Mouse (Mus musculus) bone marrow macrophage, adult 2 months (primary cell): ENCODE data around the gene Fuca1. TPM values are rescaled to one million over a fixed set of nuclear protein-coding genes. Genes with fewer than 3 reads are reported as not detected.
A peak's percentile ranks its signal among the peaks of the same experiment; 100 is the strongest.

Experiments used
- H3K27ac ChIP-seq: 2 replicates; pipeline ENCODE4 v1.5.1; 2012; ENCODE audit warnings: low read depth, low read length; ENCODE audit not compliant: insufficient read depth
- H3K4me1 ChIP-seq: 2 replicates; pipeline ENCODE4 v1.6.1; 2012; ENCODE audit warnings: low read length; ENCODE audit not compliant: control insufficient read depth, insufficient read depth
- H3K4me3 ChIP-seq: 2 replicates; pipeline ENCODE4 v1.5.1; 2012; ENCODE audit warnings: mild to moderate bottlenecking, low read length, moderate library complexity; ENCODE audit not compliant: insufficient read depth
- CTCF ChIP-seq: IDR thresholded peaks from 2 replicates; pipeline ENCODE4 v1.5.1; 2012; ENCODE audit warnings: low read depth, mild to moderate bottlenecking, low read length, moderate library complexity
- POLR2A ChIP-seq: IDR thresholded peaks from 2 replicates; pipeline ENCODE4 v1.6.1; 2012; ENCODE audit warnings: mild to moderate bottlenecking, low read depth, low read length, borderline replicate concordance
- polyA plus RNA-seq: library from polyadenylated mRNA; stranded (reverse); fragments of >200 nt; gene quantifications from 2 replicates; pipeline ENCODE4 v1.2.4, GENCODE M21; 2012; ENCODE audit not compliant: missing spikeins, insufficient read depth, insufficient read length

Fuca1 gene
- polyA plus RNA-seq, 1 experiment: 418 TPM

GRCm38 (mm10) chr4:135889146-135889883 is 31.2 kb upstream of the Fuca1 start:
- Histone ChIP-seq H3K27ac (no peak overlapping the region), H3K4me3 (no peak overlapping the region), H3K4me1 (peaks cover 6% of the 10 kb centered on the region)
- TF ChIP-seq POLR2A: no peak
- no peak for TF ChIP-seq CTCF

GRCm38 (mm10) chr4:135889884-135890283 is 30.7 kb upstream of the Fuca1 start:
- TF ChIP-seq POLR2A (no peak), CTCF (peak; percentile 90)
- Histone ChIP-seq H3K4me3 (no peak overlapping the region), H3K4me1 (peaks cover 9% of the 10 kb centered on the region), H3K27ac (no peak overlapping the region)

- Histone ChIP-seq H3K27ac (no peak overlapping the region), H3K4me3 (no peak overlapping the region), H3K4me1 (peaks cover 17% of the 10 kb centered on the region)
- TF ChIP-seq CTCF (no peak), POLR2A (no peak)
These were observed 29.0 kb upstream of the Fuca1 start for GRCm38 (mm10) chr4:135891539-135891938.

GRCm38 (mm10) chr4:135892884-135893283 is 27.7 kb upstream of the Fuca1 start:
- Histone ChIP-seq H3K27ac (no peak overlapping the region), H3K4me1 (peaks cover 30% of the 10 kb centered on the region), H3K4me3 (no peak overlapping the region)
- no peak for TF ChIP-seq POLR2A
- no peak for TF ChIP-seq CTCF

GRCm38 (mm10) chr4:135895071-135895571 is 25.4 kb upstream of the Fuca1 start, which contains the start of gene Cnr2:
Cnr2 (plus strand) TSS chr4:135895394.
- H3K4me1 ChIP-seq: peaks cover 46% of the 10 kb centered on the region
- peak within 1 kb of the TSS; percentile 82 for H3K27ac ChIP-seq
- TF ChIP-seq CTCF: no peak
- no peak for TF ChIP-seq POLR2A
- H3K4me3 ChIP-seq: peak within 1 kb of the TSS; percentile 57

- Histone ChIP-seq H3K4me3 (peak overlapping the region; percentile 57), H3K4me1 (peaks cover 48% of the 10 kb centered on the region), H3K27ac (peak overlapping the region; percentile 82)
- TF ChIP-seq POLR2A (no peak), CTCF (no peak)
These were observed 24.4 kb upstream of the Fuca1 start for GRCm38 (mm10) chr4:135896157-135896556.

GRCm38 (mm10) chr4:135898380-135899049 is 22.0 kb upstream of the Fuca1 start:
- Histone ChIP-seq H3K27ac (peak overlapping the region; percentile 89), H3K4me1 (peaks cover 53% of the 10 kb centered on the region), H3K4me3 (0 out of 2 replicates have a peak overlapping the region, but pooled peaks have one; percentile 6)
- TF ChIP-seq POLR2A (no peak), CTCF (no peak)

GRCm38 (mm10) chr4:135899050-135899448 is 21.5 kb upstream of the Fuca1 start:
- TF ChIP-seq POLR2A (no peak), CTCF (no peak)
- Histone ChIP-seq H3K4me3 (no peak overlapping the region), H3K27ac (peak overlapping the region; percentile 89), H3K4me1 (peaks cover 53% of the 10 kb centered on the region)

GRCm38 (mm10) chr4:135900008-135900407 is 20.5 kb upstream of the Fuca1 start:
- no peak for TF ChIP-seq POLR2A
- TF ChIP-seq CTCF: no peak
- no peak overlapping the region for H3K27ac ChIP-seq
- no peak overlapping the region for H3K4me3 ChIP-seq
- H3K4me1 ChIP-seq: peaks cover 49% of the 10 kb centered on the region

- Histone ChIP-seq H3K4me1 (peaks cover 29% of the 10 kb centered on the region), H3K4me3 (no peak overlapping the region), H3K27ac (no peak overlapping the region)
- TF ChIP-seq CTCF (no peak), POLR2A (no peak)
These were observed 17.8 kb upstream of the Fuca1 start for GRCm38 (mm10) chr4:135902606-135903242.
